Mouse (Mus musculus) midbrain, embryonic 12.5 days (tissue): ENCODE measurements around the gene Cyba. TPM values are rescaled to one million over a fixed set of nuclear protein-coding genes. Genes with fewer than 3 reads are reported as not detected.

Experiments used
- ATAC-seq: fragments of 200-750 bp; cut with Nextera tagmentation; 2 replicates; pipeline ENCODE4 v1.8.0; 2017; ENCODE audit warnings: low read depth, moderate TSS enrichment, moderate library complexity; ENCODE audit not compliant: low FRiP score
- H3K27ac ChIP-seq: fragments of 300-500 bp; sonication (generic); replicated peaks from 2 replicates; pipeline ENCODE4 v1.5.1; 2016; ENCODE audit warnings: mild to moderate bottlenecking
- H3K27me3 ChIP-seq: fragments of 300-500 bp; sonication (generic); 2 replicates; pipeline ENCODE4 v1.6.1; 2016; ENCODE audit warnings: mild to moderate bottlenecking
- H3K36me3 ChIP-seq: fragments of 300-500 bp; sonication (generic); 2 replicates; pipeline ENCODE4 v1.6.1; 2016
- H3K4me1 ChIP-seq: fragments of 300-500 bp; sonication (generic); 2 replicates; pipeline ENCODE4 v1.6.1; 2016
- H3K4me2 ChIP-seq: fragments of 300-500 bp; sonication (generic); replicated peaks from 2 replicates; pipeline ENCODE4 v1.6.1; 2016; ENCODE audit warnings: mild to moderate bottlenecking, moderate library complexity
- H3K4me3 ChIP-seq: fragments of 300-500 bp; sonication (generic); 2 replicates; pipeline ENCODE4 v1.5.1; 2016; ENCODE audit warnings: mild to moderate bottlenecking
- H3K9ac ChIP-seq: fragments of 300-500 bp; sonication (generic); replicated peaks from 2 replicates; pipeline ENCODE4 v1.6.1; 2016; ENCODE audit warnings: mild to moderate bottlenecking, moderate library complexity
- H3K9me3 ChIP-seq: fragments of 300-500 bp; sonication (generic); 2 replicates; pipeline ENCODE4 v1.6.1; 2016; ENCODE audit warnings: mild to moderate bottlenecking
- WGBS: fragments of 180-500 bp; shearing (Covaris S2); methylation state at CpG from one replicate; pipeline ENCODE4 v1.1.7; 2016; 5-methylcytosine and 5-hydroxymethylcytosine counted together
- polyA plus RNA-seq: library from polyadenylated mRNA; unstranded; fragments of >200 nt; fragmentation: Nextera tagmentation; extraction: Ambion mirVana; gene quantifications from 2 replicates; pipeline ENCODE4 v1.2.1, GENCODE M21; 2016

Gene Cyba
- polyA plus RNA-seq, 1 experiment from 2014 or later = 63.7 TPM

DNA sequence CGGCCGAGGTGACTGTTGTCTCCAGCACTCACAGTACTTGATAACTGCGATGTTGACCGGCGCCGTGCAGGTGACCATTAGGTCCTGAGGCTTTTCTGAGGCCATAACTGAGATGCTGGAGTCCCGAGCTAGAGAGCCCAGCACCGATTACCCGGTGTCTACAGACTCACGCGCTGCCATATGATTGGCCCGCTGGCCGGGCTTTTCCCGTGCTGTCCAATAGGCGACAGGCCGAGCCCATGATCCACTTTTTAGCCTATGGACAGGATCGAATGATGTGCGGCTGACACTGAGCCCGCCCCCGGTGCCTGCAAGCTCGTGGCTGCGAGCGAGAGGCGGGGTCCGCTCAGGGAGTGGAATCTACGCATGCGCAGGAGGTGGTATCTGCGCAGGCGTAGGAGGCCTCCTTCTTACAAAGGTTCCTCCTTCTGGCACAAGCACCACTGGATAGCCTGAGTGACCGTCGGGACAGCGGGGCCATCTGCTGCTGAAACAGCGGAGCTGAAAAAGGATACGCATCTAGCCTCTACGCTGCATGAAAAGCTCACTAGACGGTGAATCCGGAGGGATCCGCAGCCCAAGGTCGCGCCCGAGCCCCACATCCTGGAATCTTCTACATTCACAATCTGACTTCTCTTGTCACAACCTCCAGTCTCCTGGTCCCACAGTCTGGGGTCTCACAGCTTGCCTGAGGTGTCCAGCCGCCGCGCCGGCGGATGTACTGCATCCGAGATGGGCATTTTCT lies 10.7 kb upstream of the Cyba start, which contains the start of gene Mvd:
Gene Mvd (minus strand): TSS at position 161 of the 745 bp plus-strand sequence.
- H3K27me3 ChIP-seq = no peaks in the 10 kb centered on the region
- H3K4me2 ChIP-seq = peak within 1 kb of the TSS; percentile 91
- peak within 1 kb of the TSS; percentile 70 for H3K4me3 ChIP-seq
- WGBS = under 1% methylated on average over 47 of the region's 47 CpGs
- no peaks in the 10 kb centered on the region for H3K9me3 ChIP-seq
- H3K27ac ChIP-seq = peak within 1 kb of the TSS; percentile 98
- H3K36me3 ChIP-seq = peaks cover 16% of the 10 kb centered on the region
- H3K4me1 ChIP-seq = peaks cover 28% of the 10 kb centered on the region
- peak; percentile 98 for ATAC-seq
- H3K9ac ChIP-seq = peak within 1 kb of the TSS; percentile 84

GRCm38 (mm10) chr8:122442781-122443180 lies 10.1 kb upstream of the Cyba start:
- Histone ChIP-seq H3K4me2 (peak overlapping the region; percentile 91), H3K27me3 (no peaks in the 10 kb centered on the region), H3K36me3 (peaks cover 23% of the 10 kb centered on the region), H3K4me1 (peaks cover 28% of the 10 kb centered on the region), H3K9me3 (no peaks in the 10 kb centered on the region), H3K9ac (peak overlapping the region; percentile 78), H3K27ac (peak overlapping the region; percentile 89), H3K4me3 (peak overlapping the region; percentile 70)
- 2% methylated on average over 11 of the region's 12 CpGs for WGBS
- ATAC-seq = peak; percentile 39; the same call in 1 of the 2 replicates

DNA sequence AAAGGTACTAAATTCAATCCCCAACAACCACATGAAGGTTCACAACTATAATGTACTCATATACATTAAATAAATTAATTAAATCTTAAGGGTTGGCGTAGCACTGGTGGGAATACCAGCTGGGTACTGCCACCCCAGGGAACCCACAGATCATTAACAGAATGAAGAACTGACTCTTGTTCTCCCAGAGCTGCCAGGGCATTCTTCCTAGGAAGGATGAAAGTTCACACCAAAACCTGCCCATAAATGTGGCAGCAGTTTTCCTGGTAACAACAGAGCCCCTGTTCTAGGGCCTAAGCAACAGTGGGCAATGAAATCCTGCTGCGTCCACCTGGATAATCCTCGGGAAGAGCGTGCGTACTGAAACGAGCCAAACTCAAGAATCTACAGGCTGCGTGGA lies 9.6 kb upstream of the Cyba start:
- no peaks in the 10 kb centered on the region for H3K27me3 ChIP-seq
- H3K9me3 ChIP-seq = no peaks in the 10 kb centered on the region
- no peak for ATAC-seq
- peaks cover 27% of the 10 kb centered on the region for H3K36me3 ChIP-seq
- H3K4me1 ChIP-seq = peaks cover 28% of the 10 kb centered on the region
- H3K4me3 ChIP-seq = peak overlapping the region; percentile 70
- peak overlapping the region; percentile 91 for H3K4me2 ChIP-seq
- peak overlapping the region; percentile 78 for H3K9ac ChIP-seq
- WGBS = 16% methylated on average over 7 of the region's 7 CpGs
- peak overlapping the region; percentile 89 for H3K27ac ChIP-seq

DNA sequence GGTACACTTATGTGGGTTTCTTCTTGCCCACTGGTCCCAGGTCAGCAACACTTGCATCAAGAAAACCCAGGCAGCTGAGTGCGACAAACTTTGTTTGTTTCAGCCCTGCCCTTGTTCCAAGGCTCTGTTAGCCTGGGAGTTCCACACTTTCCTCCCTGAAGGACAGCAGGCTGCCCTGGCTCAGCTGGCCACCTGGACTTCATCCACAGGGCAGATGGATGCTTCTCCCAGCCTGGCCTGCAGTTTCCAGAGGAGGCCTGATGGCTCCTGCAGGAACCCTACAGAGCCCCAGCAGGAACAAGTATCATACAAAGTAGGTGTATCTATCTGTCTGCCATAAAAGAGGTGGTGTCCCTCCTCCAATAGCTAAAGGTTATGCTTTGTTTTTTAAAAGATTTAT lies 8.6 kb upstream of the Cyba start:
- Histone ChIP-seq H3K27ac (no peak overlapping the region), H3K4me2 (no peak overlapping the region), H3K4me3 (no peak overlapping the region), H3K27me3 (no peaks in the 10 kb centered on the region), H3K36me3 (peaks cover 37% of the 10 kb centered on the region), H3K9ac (no peak overlapping the region), H3K4me1 (peaks cover 28% of the 10 kb centered on the region), H3K9me3 (no peaks in the 10 kb centered on the region)
- WGBS = 90% methylated on average over 1 of the region's 1 CpGs
- ATAC-seq = no peak

GRCm38 (mm10) chr8:122439336-122439735 lies 6.6 kb upstream of the Cyba start:
- Histone ChIP-seq H3K4me2 (no peak overlapping the region), H3K27me3 (no peaks in the 10 kb centered on the region), H3K9ac (no peak overlapping the region), H3K4me3 (no peak overlapping the region), H3K4me1 (peaks cover 11% of the 10 kb centered on the region), H3K36me3 (peaks cover 55% of the 10 kb centered on the region), H3K9me3 (no peaks in the 10 kb centered on the region), H3K27ac (no peak overlapping the region)
- ATAC-seq = no peak
- WGBS = 95% methylated on average over 16 of the region's 16 CpGs

GRCm38 (mm10) chr8:122437708-122438331 lies 5.1 kb upstream of the Cyba start:
- H3K27me3 ChIP-seq = peaks cover 3% of the 10 kb centered on the region
- no peak overlapping the region for H3K9ac ChIP-seq
- peaks cover 63% of the 10 kb centered on the region for H3K36me3 ChIP-seq
- H3K4me1 ChIP-seq = peaks cover 14% of the 10 kb centered on the region
- no peak overlapping the region for H3K27ac ChIP-seq
- H3K4me3 ChIP-seq = no peak overlapping the region
- no peak for ATAC-seq
- H3K4me2 ChIP-seq = no peak overlapping the region
- 92% methylated on average over 13 of the region's 13 CpGs for WGBS
- H3K9me3 ChIP-seq = no peaks in the 10 kb centered on the region

DNA sequence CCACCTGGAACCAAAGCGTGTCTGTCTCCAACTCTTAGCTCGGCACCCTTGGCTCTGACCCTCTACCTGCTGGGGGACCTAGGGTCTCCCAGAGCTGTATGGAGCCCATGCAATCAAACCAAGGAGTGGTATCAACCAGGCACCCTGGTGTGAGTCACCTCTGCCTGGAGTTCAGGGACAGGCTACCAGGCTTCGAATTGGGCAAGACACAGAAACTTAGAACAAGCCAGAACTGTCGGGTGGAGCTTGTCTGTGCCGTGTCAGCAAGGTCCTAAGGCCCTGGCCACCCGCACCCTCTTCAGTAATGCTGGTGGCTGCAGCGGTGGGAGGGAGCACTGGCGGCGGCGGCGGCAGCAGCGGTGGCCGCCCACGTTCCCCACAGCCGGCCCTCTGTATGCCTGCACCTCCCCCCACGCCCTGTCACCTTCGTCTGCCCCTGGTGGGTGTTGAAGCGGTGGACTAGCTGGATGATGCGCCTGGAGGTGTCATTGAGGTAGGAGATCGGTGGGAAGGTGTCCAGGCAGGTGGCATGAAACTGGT lies 3.9 kb upstream of the Cyba start:
- H3K27ac ChIP-seq = no peak overlapping the region
- peaks cover 9% of the 10 kb centered on the region for H3K27me3 ChIP-seq
- H3K36me3 ChIP-seq = peaks cover 63% of the 10 kb centered on the region
- H3K4me1 ChIP-seq = peaks cover 15% of the 10 kb centered on the region
- H3K9me3 ChIP-seq = no peaks in the 10 kb centered on the region
- H3K9ac ChIP-seq = no peak overlapping the region
- ATAC-seq = no peak
- WGBS = 94% methylated on average over 20 of the region's 20 CpGs
- H3K4me2 ChIP-seq = no peak overlapping the region
- H3K4me3 ChIP-seq = no peak overlapping the region

DNA sequence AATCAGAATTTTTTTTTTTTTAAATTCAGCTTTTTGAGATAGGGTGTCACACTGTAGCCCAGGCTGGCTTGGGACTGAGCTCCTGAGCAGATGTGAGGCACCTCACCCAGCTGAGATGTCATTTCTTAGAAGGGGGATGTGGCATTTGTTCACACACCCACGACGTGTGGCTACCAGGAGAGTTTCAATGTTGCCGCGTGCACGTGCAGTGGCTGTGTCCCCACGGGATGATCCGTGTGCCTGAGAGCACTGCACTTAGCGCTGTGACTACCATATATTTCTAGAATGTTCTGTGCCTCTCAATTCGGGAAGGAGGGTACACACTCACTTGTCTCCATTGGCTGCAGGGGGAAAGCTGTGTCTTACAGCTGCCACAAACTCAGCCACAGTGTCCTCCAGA lies 3.4 kb upstream of the Cyba start:
- H3K36me3 ChIP-seq = peaks cover 63% of the 10 kb centered on the region
- H3K4me3 ChIP-seq = no peak overlapping the region
- H3K27me3 ChIP-seq = peaks cover 9% of the 10 kb centered on the region
- no peaks in the 10 kb centered on the region for H3K9me3 ChIP-seq
- no peak overlapping the region for H3K27ac ChIP-seq
- ATAC-seq = no peak
- 98% methylated on average over 9 of the region's 9 CpGs for WGBS
- no peak overlapping the region for H3K4me2 ChIP-seq
- H3K9ac ChIP-seq = no peak overlapping the region
- peaks cover 16% of the 10 kb centered on the region for H3K4me1 ChIP-seq

- no peaks in the 10 kb centered on the region for H3K9me3 ChIP-seq
- peaks cover 9% of the 10 kb centered on the region for H3K27me3 ChIP-seq
- WGBS = 94% methylated on average over 6 of the region's 6 CpGs
- ATAC-seq = no peak
- H3K36me3 ChIP-seq = peaks cover 63% of the 10 kb centered on the region
- H3K27ac ChIP-seq = no peak overlapping the region
- H3K4me2 ChIP-seq = no peak overlapping the region
- no peak overlapping the region for H3K9ac ChIP-seq
- no peak overlapping the region for H3K4me3 ChIP-seq
- H3K4me1 ChIP-seq = peaks cover 16% of the 10 kb centered on the region
Measured at GRCm38 (mm10) chr8:122435375-122435774, 2.6 kb upstream of the Cyba start.

DNA sequence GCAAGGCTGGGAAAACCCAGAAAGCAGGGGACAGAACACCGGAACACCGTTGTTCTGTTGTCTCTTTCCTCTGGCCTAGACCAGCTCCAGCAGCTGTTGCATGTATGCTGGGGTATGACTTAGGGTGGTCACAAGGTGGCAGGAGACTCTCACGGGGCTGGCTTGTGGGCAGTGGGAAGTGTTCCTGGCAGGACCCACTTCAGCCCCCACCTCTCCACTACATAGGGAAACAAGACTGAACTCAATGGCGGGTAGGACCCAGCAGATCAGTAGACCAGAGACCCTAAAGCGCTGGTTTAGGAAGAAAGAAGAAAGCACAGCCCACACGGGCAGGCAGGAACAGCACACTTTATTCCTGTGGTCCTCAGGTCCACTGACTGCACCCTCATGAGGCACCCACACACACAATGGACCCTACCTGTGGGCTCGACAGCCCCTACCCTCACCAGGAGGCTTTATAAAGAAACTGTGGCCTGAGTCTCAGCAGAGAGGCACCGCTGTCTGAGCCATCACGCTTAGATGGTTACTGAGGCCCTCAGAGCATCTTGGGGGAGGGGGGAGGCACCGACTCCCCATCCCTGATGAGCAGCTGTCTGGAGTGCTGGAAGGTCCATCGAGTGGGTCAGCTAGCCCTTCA lies 657 bp upstream of the Cyba start:
- Histone ChIP-seq H3K4me1 (peaks cover 16% of the 10 kb centered on the region), H3K9ac (no peak overlapping the region), H3K9me3 (no peaks in the 10 kb centered on the region), H3K36me3 (peaks cover 47% of the 10 kb centered on the region), H3K27me3 (peaks cover 9% of the 10 kb centered on the region), H3K4me2 (peak overlapping the region; percentile 65; the same call in 1 of the 2 replicates), H3K27ac (no peak overlapping the region), H3K4me3 (no peak overlapping the region; the same call in 1 of the 2 replicates)
- peak; percentile 45 for ATAC-seq
- 68% methylated on average over 11 of the region's 11 CpGs for WGBS

DNA sequence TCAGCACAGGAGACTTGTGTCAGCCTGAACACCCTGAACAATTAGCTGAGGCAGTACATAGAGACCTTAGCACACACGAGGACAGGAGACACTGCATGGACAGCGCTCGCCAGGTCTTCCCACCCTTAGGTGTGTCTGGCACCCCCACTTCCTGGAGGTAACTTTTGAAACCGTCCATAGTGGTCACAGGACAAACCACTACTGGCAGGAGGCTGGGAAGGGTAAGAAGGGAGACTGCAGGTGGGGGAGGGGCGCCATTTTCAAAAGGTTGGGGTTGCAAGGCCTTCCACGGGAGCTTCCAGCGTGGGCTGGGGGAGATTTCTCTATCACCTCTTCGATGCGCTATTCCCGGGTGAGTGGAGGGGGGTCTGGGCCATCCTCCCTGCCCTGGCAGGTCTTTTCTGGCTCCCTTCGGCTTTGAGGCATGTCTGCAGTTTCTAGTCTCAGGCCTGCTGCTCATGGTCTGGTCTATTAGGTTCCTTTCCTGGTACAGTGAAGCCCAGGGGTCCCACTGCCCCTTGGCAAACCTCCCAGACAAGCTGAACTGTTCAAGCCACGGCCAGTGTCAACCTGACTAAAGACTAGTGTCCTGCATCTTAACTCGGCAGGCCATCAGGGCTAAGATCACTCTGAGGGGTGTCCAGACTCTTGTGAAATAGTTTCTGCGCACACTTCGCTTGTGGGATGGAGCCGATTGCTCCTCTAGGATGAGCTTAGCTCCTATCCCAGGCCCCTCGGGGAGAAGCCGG lies 862 bp downstream of the Cyba start:
- Histone ChIP-seq H3K27ac (no peak overlapping the region), H3K9ac (peak overlapping the region; percentile 60), H3K36me3 (peaks cover 32% of the 10 kb centered on the region), H3K4me2 (peak overlapping the region; percentile 65), H3K4me3 (peak overlapping the region; percentile 41), H3K27me3 (peaks cover 9% of the 10 kb centered on the region), H3K9me3 (no peaks in the 10 kb centered on the region), H3K4me1 (peaks cover 16% of the 10 kb centered on the region)
- 38% methylated on average over 18 of the region's 18 CpGs for WGBS
- no peak for ATAC-seq
